Mouse (Mus musculus) myocyte (in vitro differentiated cells): ENCODE results near the gene Smagp. TPM values are rescaled to one million over a fixed set of nuclear protein-coding genes. Genes with fewer than 3 reads are reported as not detected.

Source experiments
- H3K27me3 ChIP-seq: one replicate; pipeline ENCODE4 v1.6.1; 2011; ENCODE audit not compliant: control insufficient read depth, insufficient read depth, insufficient read length
- H3K36me3 ChIP-seq: one replicate; pipeline ENCODE4 v1.6.1; 2011; ENCODE audit not compliant: control insufficient read depth, insufficient read depth
- H3K4me2 ChIP-seq: one replicate; pipeline ENCODE4 v1.6.1; 2011; ENCODE audit warnings: low read depth, control low read depth
- H3K4me3 ChIP-seq: one replicate; pipeline ENCODE4 v1.5.1; 2011; ENCODE audit warnings: mild to moderate bottlenecking, control low read depth, moderate library complexity
- H3K79me2 ChIP-seq: one replicate; pipeline ENCODE4 v1.6.1; 2011; ENCODE audit not compliant: control insufficient read depth, insufficient read depth
- H3ac ChIP-seq: one replicate; pipeline ENCODE4 v1.6.1; 2011; ENCODE audit not compliant: control insufficient read depth, insufficient read length
- CEBPB ChIP-seq: IDR thresholded peaks from 2 replicates; pipeline ENCODE4 v1.6.1; 2011; ENCODE audit warnings: mild to moderate bottlenecking, moderate library complexity; ENCODE audit not compliant: poor library complexity, insufficient read depth, severe bottlenecking
- E2F4 ChIP-seq: IDR thresholded peaks from one replicate; pipeline ENCODE4 v1.6.1; 2011; ENCODE audit warnings: mild to moderate bottlenecking, control low read depth, moderate library complexity; ENCODE audit not compliant: insufficient read depth
- MAX ChIP-seq: IDR thresholded peaks from one replicate; pipeline ENCODE4 v1.6.1; 2011; ENCODE audit warnings: low read depth, mild to moderate bottlenecking, control low read depth
- MYOD1 ChIP-seq, 3 experiments: IDR thresholded peaks; one replicate each; pipeline ENCODE4 v1.6.1; 2011; ENCODE audit warnings: control low read depth in 2 of 3, low read depth in 2 of 3, mild to moderate bottlenecking in 2 of 3, moderate library complexity in 1 of 3; ENCODE audit not compliant: insufficient read length in 2 of 3, control insufficient read depth in 1 of 3
- MYOG ChIP-seq, 3 experiments: IDR thresholded peaks; one replicate each; pipeline ENCODE4 v1.6.1; 2011; ENCODE audit warnings: control low read depth in 2 of 3, low read depth in 2 of 3, mild to moderate bottlenecking in 2 of 3; ENCODE audit not compliant: insufficient read length in 2 of 3, control insufficient read depth in 1 of 3, insufficient read depth in 1 of 3
- POLR2A ChIP-seq: IDR thresholded peaks from one replicate; pipeline ENCODE4 v1.6.1; 2011; ENCODE audit warnings: low read depth, mild to moderate bottlenecking, control low read depth, moderate library complexity; ENCODE audit not compliant: insufficient read length
- POLR2AphosphoS2 ChIP-seq: IDR thresholded peaks from one replicate; pipeline ENCODE4 v1.6.1; 2011; ENCODE audit warnings: low read depth, control low read depth; ENCODE audit not compliant: insufficient read length
- REST ChIP-seq: IDR thresholded peaks from one replicate; pipeline ENCODE4 v1.6.1; 2011; ENCODE audit warnings: mild to moderate bottlenecking, control low read depth, moderate library complexity; ENCODE audit not compliant: insufficient read depth, insufficient read length
- SRF ChIP-seq: IDR thresholded peaks from one replicate; pipeline ENCODE4 v1.6.1; 2011; ENCODE audit warnings: low read depth; ENCODE audit not compliant: control insufficient read depth, insufficient read length
- TCF12 ChIP-seq: IDR thresholded peaks from one replicate; pipeline ENCODE4 v1.6.1; 2011; ENCODE audit warnings: mild to moderate bottlenecking, control low read depth; ENCODE audit not compliant: poor library complexity, insufficient read depth, severe bottlenecking
- TCF3 ChIP-seq: IDR thresholded peaks from one replicate; pipeline ENCODE4 v1.6.1; 2011; ENCODE audit warnings: low read depth, control low read depth; ENCODE audit not compliant: insufficient read length
- USF1 ChIP-seq: IDR thresholded peaks from one replicate; pipeline ENCODE4 v1.6.1; 2011; ENCODE audit warnings: low read depth, mild to moderate bottlenecking, control low read depth, moderate library complexity
- polyA plus RNA-seq: library from polyadenylated mRNA; unstranded; fragments of >200 nt; fragmentation: generic; extraction: Trizol; gene quantifications from one replicate; pipeline ENCODE4 v1.2.1, GENCODE M21; 2012; ENCODE audit warnings: missing spikeins

Smagp gene
- polyA plus RNA-seq, 1 experiment, result 2.0 TPM

DNA sequence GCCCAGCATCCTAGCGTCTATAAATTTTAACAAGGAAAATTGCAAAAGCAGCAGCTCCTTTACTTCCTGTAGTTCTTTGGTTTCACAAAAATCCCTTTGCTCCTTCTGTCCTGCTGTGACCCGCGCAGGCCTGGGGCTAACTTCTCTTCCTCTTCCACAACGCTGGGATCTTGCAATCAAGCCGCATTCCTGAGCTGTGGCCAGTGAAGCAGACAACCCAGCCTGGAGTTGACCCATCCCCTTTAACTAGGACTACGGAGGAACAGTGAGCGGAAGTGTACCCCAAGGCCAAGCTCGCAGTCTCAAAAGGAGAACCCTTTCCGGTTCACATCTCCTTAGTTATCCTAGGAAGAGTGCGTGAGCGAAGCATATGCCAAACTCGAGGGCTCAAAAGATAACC lies 41.8 kb upstream of the Smagp start:
- no peak overlapping the region for H3K4me2 ChIP-seq
- no peak overlapping the region for H3ac ChIP-seq
- H3K4me3 ChIP-seq, result no peak overlapping the region
- no peaks in the 10 kb centered on the region for H3K79me2 ChIP-seq
- no peaks in the 10 kb centered on the region for H3K27me3 ChIP-seq
- no peaks in the 10 kb centered on the region for H3K36me3 ChIP-seq
- TF ChIP-seq POLR2AphosphoS2 (no peak), MYOD1 (IDR thresholded peaks at IDR 0.05; ENCODE audit: control insufficient read depth in 1 of 3, insufficient read length in 2 of 3, low read depth in 2 of 3) (no peak), TCF3 (no peak), MAX (no peak), POLR2A (no peak), CEBPB (no peak), E2F4 (no peak), MYOG (IDR thresholded peaks at IDR 0.05; ENCODE audit: control insufficient read depth in 1 of 3, insufficient read depth in 1 of 3, insufficient read length in 2 of 3, low read depth in 2 of 3) (no peak), TCF12 (no peak)

DNA sequence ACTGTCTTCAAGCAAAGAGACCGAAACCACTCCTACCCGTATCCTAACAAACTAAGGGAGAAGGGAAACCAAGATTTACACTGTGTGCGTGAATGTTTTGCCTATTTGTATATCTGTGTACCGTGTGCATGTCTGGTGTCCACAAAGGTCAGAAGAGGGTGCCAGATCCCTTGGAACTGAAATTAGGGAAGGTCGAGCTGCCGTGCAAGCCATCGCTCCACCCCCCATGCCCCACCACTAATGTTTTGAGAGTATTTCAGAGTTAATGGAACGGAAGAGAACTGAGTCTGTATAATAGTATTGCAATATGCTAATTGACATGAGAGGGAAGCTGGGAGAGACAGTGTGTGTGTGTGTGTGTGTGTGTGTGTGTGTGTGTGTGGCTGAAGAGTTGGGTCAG lies 40.9 kb upstream of the Smagp start:
- H3ac ChIP-seq, result no peak overlapping the region
- no peaks in the 10 kb centered on the region for H3K79me2 ChIP-seq
- H3K27me3 ChIP-seq, result no peaks in the 10 kb centered on the region
- no peak overlapping the region for H3K4me3 ChIP-seq
- no peak for TF ChIP-seq MYOD1 (IDR thresholded peaks at IDR 0.05; ENCODE audit: control insufficient read depth in 1 of 3, insufficient read length in 2 of 3, low read depth in 2 of 3)
- no peak for TF ChIP-seq USF1
- TF ChIP-seq MYOG (IDR thresholded peaks at IDR 0.05; ENCODE audit: control insufficient read depth in 1 of 3, insufficient read depth in 1 of 3, insufficient read length in 2 of 3, low read depth in 2 of 3), result no peak
- no peak for TF ChIP-seq POLR2AphosphoS2
- no peak for TF ChIP-seq TCF3
- no peak for TF ChIP-seq MAX
- TF ChIP-seq REST, result no peak
- TF ChIP-seq CEBPB, result no peak
- no peak for TF ChIP-seq SRF
- TF ChIP-seq E2F4, result no peak
- no peak for TF ChIP-seq TCF12
- no peak for TF ChIP-seq POLR2A
- no peak overlapping the region for H3K4me2 ChIP-seq
- H3K36me3 ChIP-seq, result no peaks in the 10 kb centered on the region

DNA sequence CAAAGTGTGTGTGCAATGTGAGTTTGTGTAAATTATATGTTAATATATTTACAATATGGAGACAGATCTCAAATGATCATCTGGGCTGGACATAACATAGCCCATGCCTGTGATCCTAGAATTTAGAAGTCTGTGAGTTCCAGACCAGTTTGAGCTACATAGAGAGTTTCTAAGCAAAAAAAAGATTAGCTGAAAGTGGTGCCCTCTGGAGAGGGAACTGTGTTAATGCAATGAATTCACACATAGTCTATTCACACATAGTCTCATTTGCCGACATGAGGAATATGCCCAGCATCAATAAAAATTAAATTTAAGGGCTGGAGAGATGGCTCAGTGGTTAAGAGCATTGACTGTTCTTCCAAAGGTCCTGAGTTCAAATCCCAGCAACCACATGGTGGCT lies 39.8 kb upstream of the Smagp start:
- Histone ChIP-seq H3K27me3 (no peaks in the 10 kb centered on the region), H3K79me2 (no peaks in the 10 kb centered on the region), H3ac (no peak overlapping the region), H3K4me2 (no peak overlapping the region), H3K36me3 (no peaks in the 10 kb centered on the region), H3K4me3 (no peak overlapping the region)
- TF ChIP-seq POLR2A (no peak), E2F4 (no peak), MYOD1 (IDR thresholded peaks at IDR 0.05; ENCODE audit: control insufficient read depth in 1 of 3, insufficient read length in 2 of 3, low read depth in 2 of 3) (no peak), TCF3 (no peak), MYOG (IDR thresholded peaks at IDR 0.05; ENCODE audit: control insufficient read depth in 1 of 3, insufficient read depth in 1 of 3, insufficient read length in 2 of 3, low read depth in 2 of 3) (no peak), REST (no peak), USF1 (no peak), TCF12 (no peak), CEBPB (no peak)

DNA sequence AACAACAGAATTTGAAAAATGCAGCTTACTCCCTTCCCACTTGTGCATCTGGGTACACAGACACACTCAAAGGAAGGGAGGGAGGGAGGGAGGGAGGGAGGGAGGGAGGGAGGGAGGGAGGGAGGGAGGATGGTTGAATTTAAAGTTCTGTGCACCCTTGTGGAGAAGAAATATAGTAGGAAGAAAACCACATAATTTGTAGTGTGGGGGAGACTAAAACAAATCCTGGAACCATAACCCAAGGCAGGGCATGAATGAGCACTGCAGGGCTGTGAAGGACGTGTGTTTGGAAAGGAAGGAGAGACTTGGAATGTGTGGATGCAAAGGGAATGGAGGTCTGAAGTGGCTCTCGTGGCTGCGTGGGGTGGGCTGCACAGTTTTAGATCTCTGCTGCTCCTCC lies 38.7 kb upstream of the Smagp start:
- TF ChIP-seq REST (no peak), SRF (no peak), CEBPB (no peak), POLR2AphosphoS2 (no peak), TCF3 (no peak), MAX (no peak), MYOD1 (IDR thresholded peaks at IDR 0.05; ENCODE audit: control insufficient read depth in 1 of 3, insufficient read length in 2 of 3, low read depth in 2 of 3) (no peak), TCF12 (no peak), POLR2A (no peak)
- H3K4me2 ChIP-seq, result no peak overlapping the region
- H3K36me3 ChIP-seq, result no peaks in the 10 kb centered on the region
- no peak overlapping the region for H3ac ChIP-seq
- no peak overlapping the region for H3K4me3 ChIP-seq
- H3K79me2 ChIP-seq, result no peaks in the 10 kb centered on the region
- H3K27me3 ChIP-seq, result no peaks in the 10 kb centered on the region

DNA sequence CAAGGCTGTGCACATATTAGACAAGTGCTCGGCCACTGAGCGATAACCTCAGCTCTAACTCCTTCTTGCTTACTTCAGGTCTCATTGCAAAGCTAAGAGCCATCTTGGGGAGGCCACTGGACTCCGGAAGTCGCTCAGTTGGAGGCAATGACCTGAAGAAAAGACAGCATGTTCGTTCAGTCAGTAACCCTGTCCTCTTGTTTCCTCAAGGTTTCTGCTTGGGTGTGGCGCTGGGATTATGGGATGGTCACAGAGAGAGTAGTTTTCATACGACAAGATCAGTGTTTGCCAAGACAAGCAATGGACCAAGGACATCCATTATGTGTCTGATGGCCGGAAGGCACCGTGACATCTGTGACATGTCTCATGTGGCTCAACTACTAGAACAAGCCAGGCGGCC lies 37.8 kb upstream of the Smagp start:
- H3K79me2 ChIP-seq, result no peaks in the 10 kb centered on the region
- H3ac ChIP-seq, result no peak overlapping the region
- no peak for TF ChIP-seq E2F4
- no peak overlapping the region for H3K4me3 ChIP-seq
- H3K4me2 ChIP-seq, result no peak overlapping the region
- no peaks in the 10 kb centered on the region for H3K27me3 ChIP-seq
- no peaks in the 10 kb centered on the region for H3K36me3 ChIP-seq
